Mouse (Mus musculus) lung, embryonic 16.5 days (tissue): ENCODE measurements around the gene Gm3336. TPM values are rescaled to one million over a fixed set of nuclear protein-coding genes. Genes with fewer than 3 reads are reported as not detected.

Experiments
- ATAC-seq: fragments of 200-750 bp; cut with Nextera tagmentation; 2 replicates; pipeline ENCODE4 v1.8.0; 2017; ENCODE audit warnings: low read depth, mild to moderate bottlenecking, moderate library complexity
- H3K27ac ChIP-seq: fragments of 300-500 bp; sonication (generic); 2 replicates; pipeline ENCODE4 v1.5.1; 2014; ENCODE audit warnings: mild to moderate bottlenecking, control low read depth, low read length
- H3K27me3 ChIP-seq: fragments of 300-500 bp; sonication (generic); 2 replicates; pipeline ENCODE4 v1.6.1; 2014; ENCODE audit warnings: low read depth, low read length, mixed read lengths; ENCODE audit not compliant: control insufficient read depth, insufficient read depth
- H3K36me3 ChIP-seq: fragments of 300-500 bp; sonication (generic); 2 replicates; pipeline ENCODE4 v1.6.1; 2014; ENCODE audit warnings: low read length; ENCODE audit not compliant: control insufficient read depth, insufficient read depth
- H3K4me1 ChIP-seq: fragments of 300-500 bp; sonication (generic); replicated peaks from 2 replicates; pipeline ENCODE4 v1.6.1; 2014; ENCODE audit warnings: low read length, mixed read lengths; ENCODE audit not compliant: control insufficient read depth, insufficient read depth
- H3K4me2 ChIP-seq: fragments of 300-500 bp; sonication (generic); 2 replicates; pipeline ENCODE4 v1.6.1; 2014; ENCODE audit warnings: low read depth, low read length, control low read depth
- H3K4me3 ChIP-seq: fragments of 300-500 bp; sonication (generic); 2 replicates; pipeline ENCODE4 v1.5.1; 2014; ENCODE audit warnings: mild to moderate bottlenecking, low read length, control low read depth
- H3K9ac ChIP-seq: fragments of 300-500 bp; sonication (generic); 2 replicates; pipeline ENCODE4 v1.6.1; 2014; ENCODE audit warnings: low read length, control low read depth
- H3K9me3 ChIP-seq: fragments of 300-500 bp; sonication (generic); 2 replicates; pipeline ENCODE4 v1.6.1; 2016; ENCODE audit warnings: low read length; ENCODE audit not compliant: control insufficient read depth
- WGBS: fragments of 180-500 bp; shearing (Covaris S2); extraction: QIAGEN DNeasy Blood & Tissue Kit; methylation state at CpG from one replicate; pipeline ENCODE4 v1.1.7; 2014; 5-methylcytosine and 5-hydroxymethylcytosine counted together
- polyA plus RNA-seq: library from polyadenylated mRNA; unstranded; fragments of >200 nt; fragmentation: Nextera tagmentation; extraction: Ambion mirVana; gene quantifications from 2 replicates; pipeline ENCODE4 v1.2.1, GENCODE M21; 2015

The Gm3336 gene
- polyA plus RNA-seq, 1 experiment from 2014 or later = not detected

DNA sequence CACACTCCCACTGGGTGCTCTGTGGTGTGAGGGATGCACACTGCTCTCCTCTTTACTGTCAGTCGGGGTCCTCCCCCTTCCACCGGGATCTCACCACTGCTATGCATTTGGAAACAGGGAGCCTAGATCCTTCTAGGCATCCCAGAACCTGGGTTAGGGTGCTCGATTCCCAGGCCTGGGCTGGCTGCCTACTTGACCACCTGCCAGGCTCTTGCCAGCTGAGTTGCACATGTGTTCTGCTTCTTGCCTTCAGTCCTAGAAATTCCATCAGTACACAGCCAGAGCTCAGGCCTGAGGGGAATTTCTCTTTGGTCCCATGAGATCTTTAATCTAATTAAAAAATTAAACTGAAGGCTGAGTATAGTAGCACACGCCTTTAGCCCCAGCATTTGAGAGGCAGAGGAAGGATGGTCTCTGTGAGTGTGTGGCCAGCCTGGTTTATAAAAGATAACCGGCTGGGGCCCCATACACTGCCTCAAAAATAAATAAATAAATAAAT is 28.4 kb upstream of the Gm3336 start:
- no peak overlapping the region for H3K4me3 ChIP-seq
- H3K27me3 ChIP-seq = no peaks in the 10 kb centered on the region
- WGBS = 70% methylated on average over 5 of the region's 5 CpGs
- ATAC-seq = no peak
- H3K9ac ChIP-seq = no peak overlapping the region
- no peak overlapping the region for H3K4me2 ChIP-seq
- no peak overlapping the region for H3K27ac ChIP-seq
- H3K36me3 ChIP-seq = no peaks in the 10 kb centered on the region
- H3K4me1 ChIP-seq = peaks cover 27% of the 10 kb centered on the region
- H3K9me3 ChIP-seq = no peaks in the 10 kb centered on the region

- peak overlapping the region; percentile 61 for H3K27ac ChIP-seq
- WGBS = 63% methylated on average over 4 of the region's 4 CpGs
- no peaks in the 10 kb centered on the region for H3K27me3 ChIP-seq
- peaks cover 40% of the 10 kb centered on the region for H3K4me1 ChIP-seq
- H3K4me2 ChIP-seq = peak overlapping the region; percentile 66
- H3K9me3 ChIP-seq = no peaks in the 10 kb centered on the region
- peak overlapping the region; percentile 43 for H3K4me3 ChIP-seq
- no peaks in the 10 kb centered on the region for H3K36me3 ChIP-seq
- peak overlapping the region; percentile 68 for H3K9ac ChIP-seq
- ATAC-seq = no peak; the same call in 1 of the 2 replicates
Measured at GRCm38 (mm10) chr8:70691230-70691629, 27.1 kb upstream of the Gm3336 start.

DNA sequence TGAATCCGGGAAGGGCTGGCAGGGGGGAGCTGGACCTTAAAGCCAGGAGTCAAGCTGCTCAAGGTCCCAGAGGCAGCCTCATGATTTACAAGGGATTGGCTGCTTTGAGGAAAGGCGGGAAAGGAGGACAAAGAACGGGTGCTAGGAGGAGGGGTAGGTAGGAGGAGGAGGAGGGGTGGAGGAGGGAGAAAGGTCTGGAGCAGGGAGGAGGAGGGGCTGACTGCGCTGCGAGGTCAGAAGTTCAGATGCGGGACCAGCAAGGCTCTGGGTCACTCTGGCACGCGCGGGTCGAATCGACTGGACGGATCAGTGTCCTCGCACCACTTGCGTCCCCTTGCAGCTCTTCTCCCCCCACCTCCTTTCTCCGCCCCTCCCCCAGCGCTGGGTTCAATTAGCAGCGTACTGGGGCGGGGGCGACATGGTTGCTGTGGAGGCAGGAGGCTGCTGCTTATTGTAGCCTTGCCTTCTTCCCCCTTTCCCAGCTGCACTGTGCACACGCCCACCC is 26.6 kb upstream of the Gm3336 start:
- Histone ChIP-seq H3K9ac (peak overlapping the region; percentile 68), H3K27me3 (no peaks in the 10 kb centered on the region), H3K4me2 (peak overlapping the region; percentile 66), H3K27ac (peak overlapping the region; percentile 61), H3K9me3 (no peaks in the 10 kb centered on the region), H3K4me3 (peak overlapping the region; percentile 43), H3K36me3 (no peaks in the 10 kb centered on the region), H3K4me1 (peaks cover 45% of the 10 kb centered on the region)
- peak; percentile 35 for ATAC-seq
- 1% methylated on average over 20 of the region's 20 CpGs for WGBS

- H3K27me3 ChIP-seq = no peaks in the 10 kb centered on the region
- no peak overlapping the region for H3K4me3 ChIP-seq
- WGBS = 62% methylated on average over 5 of the region's 5 CpGs
- H3K4me1 ChIP-seq = peaks cover 50% of the 10 kb centered on the region
- no peak for ATAC-seq
- peak overlapping the region; percentile 10; the same call in 1 of the 2 replicates for H3K27ac ChIP-seq
- H3K9me3 ChIP-seq = no peaks in the 10 kb centered on the region
- no peaks in the 10 kb centered on the region for H3K36me3 ChIP-seq
- H3K9ac ChIP-seq = peak overlapping the region; percentile 7; the same call in 1 of the 2 replicates
- H3K4me2 ChIP-seq = no peak overlapping the region
Measured at GRCm38 (mm10) chr8:70693636-70694035, 24.7 kb upstream of the Gm3336 start.

DNA sequence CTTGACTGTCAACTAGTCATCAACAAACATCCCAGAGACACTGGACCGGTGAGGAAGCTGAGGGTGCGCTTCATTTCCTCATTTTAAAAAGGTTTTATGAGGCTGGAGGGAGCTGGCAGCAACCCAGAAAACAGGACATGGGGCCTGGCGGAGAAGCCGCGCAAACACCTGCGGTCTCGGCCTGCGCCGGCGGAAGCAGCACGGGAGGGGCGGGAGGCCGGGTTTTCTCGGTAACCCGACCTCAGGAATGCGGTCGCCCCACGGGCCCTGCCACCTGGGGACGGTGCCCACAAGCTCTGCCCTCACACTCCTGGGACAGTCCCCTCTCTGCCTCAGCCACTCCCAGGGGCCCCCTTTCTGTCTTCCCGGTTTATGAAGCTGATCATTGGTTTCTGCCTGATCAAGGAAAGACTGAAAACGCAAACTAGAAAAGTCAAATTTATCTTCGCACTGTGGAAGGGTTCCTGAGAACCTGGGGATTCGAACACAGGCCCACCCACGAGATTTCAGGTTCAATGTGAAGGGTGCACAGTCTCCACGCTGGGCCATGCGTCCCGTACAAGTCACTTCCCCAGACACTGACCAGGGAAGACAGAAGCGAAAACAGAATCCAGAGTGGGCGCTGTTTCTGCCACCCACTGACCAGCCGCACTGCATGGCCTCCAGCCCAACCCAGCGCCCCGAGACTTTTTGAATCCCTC is 22.9 kb upstream of the Gm3336 start:
- Histone ChIP-seq H3K4me1 (peaks cover 50% of the 10 kb centered on the region), H3K9me3 (no peaks in the 10 kb centered on the region), H3K27ac (peak overlapping the region; percentile 95), H3K9ac (peak overlapping the region; percentile 65), H3K4me3 (no peak overlapping the region), H3K4me2 (peak overlapping the region; percentile 3; the same call in 1 of the 2 replicates), H3K27me3 (no peaks in the 10 kb centered on the region), H3K36me3 (no peaks in the 10 kb centered on the region)
- 26% methylated on average over 32 of the region's 32 CpGs for WGBS
- ATAC-seq = no peak

DNA sequence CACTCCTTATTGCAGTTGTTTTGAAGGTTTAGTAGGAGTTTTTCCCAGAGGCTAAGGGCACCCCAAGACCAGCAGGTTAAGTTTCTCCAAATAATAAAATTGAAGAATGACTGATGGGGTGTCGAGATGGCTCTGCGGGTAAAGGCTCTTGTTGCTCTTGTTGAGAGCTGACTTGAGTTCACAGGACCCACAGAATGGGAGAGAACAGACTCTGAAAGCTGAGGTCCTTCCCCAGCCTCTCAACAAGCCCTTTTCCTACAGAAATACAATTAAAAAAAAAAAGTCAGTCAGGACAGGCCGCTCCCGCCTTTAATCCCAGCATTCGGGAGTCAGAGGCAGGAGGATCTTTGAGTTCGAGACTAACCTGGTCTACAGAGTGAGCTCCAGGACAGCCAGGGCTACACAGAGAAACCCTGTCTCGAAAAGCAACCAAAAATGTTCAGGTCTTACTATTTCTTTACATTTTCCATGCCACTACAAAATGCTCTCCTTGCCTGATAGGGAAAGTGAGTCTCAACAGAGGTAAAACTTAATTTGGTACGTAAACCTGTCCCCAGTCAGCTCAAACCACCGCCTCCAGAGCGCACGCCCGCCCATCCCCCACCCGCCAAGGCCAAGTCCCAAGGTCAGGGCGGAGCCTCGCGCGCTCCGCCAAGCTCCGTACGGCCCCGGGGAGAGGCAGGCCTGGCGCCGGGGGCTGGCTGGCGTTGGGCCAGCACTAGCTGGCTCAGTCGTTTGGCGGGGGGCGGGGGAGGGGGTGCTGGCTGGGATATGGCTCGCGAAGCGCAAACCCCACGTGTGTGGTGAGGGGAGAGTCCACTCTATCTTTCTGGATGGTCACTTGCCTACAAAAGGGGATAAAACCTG is 22.1 kb upstream of the Gm3336 start:
- 3% methylated on average over 31 of the region's 31 CpGs for WGBS
- Histone ChIP-seq H3K27ac (peak overlapping the region; percentile 95), H3K9me3 (no peaks in the 10 kb centered on the region), H3K4me3 (peak overlapping the region; percentile 29), H3K4me2 (peak overlapping the region; percentile 56), H3K27me3 (no peaks in the 10 kb centered on the region), H3K36me3 (peaks cover 2% of the 10 kb centered on the region; the same call in 1 of the 2 replicates), H3K9ac (peak overlapping the region; percentile 65), H3K4me1 (peaks cover 52% of the 10 kb centered on the region)
- ATAC-seq = peak; percentile 10

DNA sequence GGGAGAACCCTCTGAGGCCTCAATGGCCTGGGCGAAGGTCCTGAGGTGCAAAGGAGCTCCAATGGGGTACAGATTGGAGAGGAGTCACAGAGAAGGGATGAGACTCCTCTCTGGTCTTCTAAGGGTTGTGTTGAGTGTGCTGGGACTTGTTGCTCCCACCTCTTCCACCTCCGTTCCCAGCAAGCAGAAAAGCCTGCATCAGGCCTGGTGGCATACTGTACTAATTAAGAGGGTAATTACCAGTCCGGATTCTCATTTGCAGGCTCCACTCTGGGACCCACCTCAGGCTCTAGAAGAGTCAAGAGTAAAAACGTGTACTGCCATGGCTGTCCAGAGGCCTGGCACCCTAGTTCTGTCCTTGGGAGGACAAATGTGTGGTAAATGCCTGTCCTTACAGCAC is 21.4 kb upstream of the Gm3336 start:
- peak overlapping the region; percentile 56 for H3K4me2 ChIP-seq
- H3K36me3 ChIP-seq = peaks cover 6% of the 10 kb centered on the region; the same call in 1 of the 2 replicates
- H3K4me1 ChIP-seq = peaks cover 51% of the 10 kb centered on the region
- H3K27me3 ChIP-seq = no peaks in the 10 kb centered on the region
- peak overlapping the region; percentile 65 for H3K9ac ChIP-seq
- no peak for ATAC-seq
- H3K4me3 ChIP-seq = peak overlapping the region; percentile 29
- H3K27ac ChIP-seq = peak overlapping the region; percentile 95
- WGBS = 41% methylated on average over 4 of the region's 4 CpGs
- H3K9me3 ChIP-seq = no peaks in the 10 kb centered on the region

DNA sequence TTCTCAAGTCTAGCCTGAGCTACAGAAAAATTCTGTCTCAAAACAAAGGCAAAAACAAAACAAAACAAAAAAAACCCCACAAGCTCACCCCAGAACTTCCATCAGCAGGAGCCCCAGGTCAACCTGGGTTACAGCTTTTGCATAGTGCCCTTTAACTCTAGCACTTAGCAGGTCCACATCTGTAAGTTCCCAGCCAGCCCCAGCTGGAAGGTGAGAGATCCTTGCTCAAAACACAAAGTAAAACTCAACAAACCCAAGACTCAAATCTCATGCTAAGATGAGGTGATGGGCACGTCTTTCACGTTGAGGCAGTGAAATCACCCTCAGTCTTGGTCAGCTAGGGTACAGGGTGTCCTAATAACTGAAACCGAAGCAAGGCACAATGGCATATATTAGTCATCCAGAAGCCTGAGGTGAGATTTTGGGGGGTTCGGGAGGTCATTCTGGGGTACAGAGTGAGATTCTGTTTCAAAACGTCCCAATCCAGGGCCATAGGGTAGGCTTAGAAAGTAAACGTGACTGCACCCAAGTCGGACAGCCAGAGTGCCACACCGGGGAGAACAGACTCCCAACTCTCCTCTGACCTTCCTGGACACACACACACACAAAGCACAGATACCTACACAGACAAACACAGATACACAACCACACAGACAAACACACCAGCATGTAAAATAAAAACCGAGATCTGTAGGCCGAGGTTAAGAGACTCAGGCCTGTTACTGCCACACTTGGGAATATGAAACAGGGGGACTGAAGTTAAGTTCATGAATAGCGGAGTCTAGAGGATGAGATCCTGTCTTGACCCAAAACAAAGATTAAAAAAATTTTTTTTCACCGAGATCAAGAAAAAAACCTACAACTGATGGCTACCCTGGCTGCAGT is 20.7 kb upstream of the Gm3336 start:
- ATAC-seq = no peak
- peak overlapping the region; percentile 95 for H3K4me3 ChIP-seq
- peak overlapping the region; percentile 59 for H3K4me2 ChIP-seq
- H3K9me3 ChIP-seq = no peaks in the 10 kb centered on the region
- no peaks in the 10 kb centered on the region for H3K27me3 ChIP-seq
- H3K9ac ChIP-seq = peak overlapping the region; percentile 68
- peak overlapping the region; percentile 95 for H3K27ac ChIP-seq
- H3K36me3 ChIP-seq = peaks cover 6% of the 10 kb centered on the region; the same call in 1 of the 2 replicates
- H3K4me1 ChIP-seq = peaks cover 51% of the 10 kb centered on the region
- 61% methylated on average over 12 of the region's 12 CpGs for WGBS
